Mouse (Mus musculus): ENCODE measurements at regions not wholly inside any gene's neighbourhood (a gene's known extent, or its start where the extent isn't known, plus 50 kb on each side); places are given as distances from the start of the nearest gene placed in this dataset.

- DNase-seq (ENCODE audit: low spot score in 2 of 2), result no peak
Measured at GRCm38 (mm10) chr12:68879425-68879824, 279.6 kb downstream of the Rps29 start.

DNA sequence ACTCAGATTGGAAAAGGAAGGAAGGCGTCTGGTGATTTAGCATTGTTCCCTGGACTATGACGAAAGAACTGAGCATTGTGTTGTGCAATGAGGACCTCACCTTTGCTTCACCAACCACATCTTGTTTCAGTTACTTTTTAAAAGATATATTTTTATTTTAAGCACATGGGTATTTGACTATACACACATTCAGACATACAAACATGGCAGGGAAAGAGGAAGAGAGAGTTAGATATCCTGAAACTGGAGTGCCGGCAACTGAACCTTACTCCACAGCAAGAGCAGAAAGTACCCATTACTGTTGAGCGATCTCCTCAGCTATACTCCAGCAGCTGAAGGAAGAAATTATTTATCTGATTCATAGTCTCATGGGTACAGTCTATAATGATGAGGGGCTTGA, 287.7 kb downstream of the Rps29 start:
- DNase-seq (ENCODE audit: low spot score in 2 of 2), result no peak

GRCm38 (mm10) chr12:68862991-68863356, 296.0 kb downstream of the Rps29 start:
- no peak for DNase-seq (ENCODE audit: low spot score in 2 of 2)

- DNase-seq (ENCODE audit: low spot score in 2 of 2), result peak in 1 of 2 experiments; percentile 0
Measured at GRCm38 (mm10) chr12:68862313-68862990, 296.5 kb downstream of the Rps29 start.

- DNase-seq (ENCODE audit: low spot score in 2 of 2), result no peak
Measured at GRCm38 (mm10) chr12:68860332-68860731, 298.7 kb downstream of the Rps29 start.

DNA sequence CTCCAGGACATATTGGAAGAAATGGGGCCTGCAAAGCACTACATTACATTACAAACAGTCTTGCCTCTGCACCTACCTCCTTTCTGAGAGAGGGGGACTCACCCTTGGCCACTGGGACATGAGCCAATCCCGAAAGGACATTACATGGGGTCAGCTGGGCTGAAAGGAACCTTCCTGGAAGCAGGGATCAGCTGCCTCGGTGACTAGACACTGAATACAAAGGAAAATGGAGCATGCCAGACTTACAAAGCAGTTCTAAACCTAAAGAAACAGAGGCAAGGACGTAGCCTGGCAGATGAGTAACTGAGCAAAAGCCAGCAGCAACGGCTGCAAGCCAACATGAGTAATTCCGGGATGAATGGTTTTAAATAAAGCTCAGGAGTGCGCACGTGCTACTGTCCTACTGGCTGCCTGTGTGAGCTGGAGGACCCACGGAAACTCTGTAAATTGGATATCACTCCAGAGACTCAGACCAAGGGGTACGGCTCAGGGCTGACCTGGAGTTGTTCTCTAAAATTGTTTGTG, 309.3 kb downstream of the Rps29 start:
- no peak for DNase-seq (ENCODE audit: low spot score in 2 of 2)

GRCm38 (mm10) chr12:68840815-68841214, 318.2 kb downstream of the Rps29 start:
- DNase-seq (ENCODE audit: low spot score in 2 of 2), result no peak

DNA sequence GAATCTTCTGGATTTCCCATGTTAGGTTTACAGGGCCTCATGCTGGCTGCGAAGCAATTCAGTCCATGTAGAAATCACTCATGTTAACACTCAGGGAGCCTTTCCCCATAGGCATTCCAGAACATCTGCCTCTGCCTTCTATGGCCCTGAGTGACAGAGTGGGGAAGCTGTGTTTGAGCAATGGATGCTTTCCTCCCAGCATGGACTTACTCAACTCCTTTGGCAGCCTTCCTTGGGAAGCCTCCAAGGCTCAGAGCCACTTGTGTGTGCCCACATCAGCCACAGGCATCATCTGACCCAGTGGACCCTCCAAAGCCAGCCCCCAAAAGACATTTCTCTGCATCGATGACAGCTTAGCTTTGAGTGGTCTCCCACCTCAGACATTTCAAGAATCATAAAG, 318.8 kb downstream of the Rps29 start:
- DNase-seq (ENCODE audit: low spot score in 2 of 2), result no peak

- no peak for DNase-seq (ENCODE audit: low spot score in 2 of 2)
Measured at GRCm38 (mm10) chr12:68836023-68836422, 323.0 kb downstream of the Rps29 start.

DNA sequence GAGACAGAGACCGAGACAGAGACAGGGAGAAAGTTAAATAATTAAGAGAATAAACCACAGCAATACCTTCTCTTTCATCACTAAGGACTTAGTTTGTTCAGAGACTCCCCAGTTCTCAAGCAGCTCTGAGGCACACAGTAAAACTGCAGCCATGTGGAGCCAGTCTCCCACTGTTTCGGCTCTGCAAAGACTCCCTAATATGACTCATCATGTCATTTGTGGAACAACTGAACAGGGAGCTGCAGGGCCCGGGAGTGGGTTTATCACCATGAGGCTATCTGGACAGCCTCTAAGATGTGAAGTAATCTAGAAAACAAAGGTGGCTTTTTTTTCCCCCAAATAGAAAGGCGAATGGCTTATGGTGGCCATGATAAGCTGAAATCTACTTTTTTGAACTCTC, 325.1 kb downstream of the Rps29 start:
- no peak for DNase-seq (ENCODE audit: low spot score in 2 of 2)

DNA sequence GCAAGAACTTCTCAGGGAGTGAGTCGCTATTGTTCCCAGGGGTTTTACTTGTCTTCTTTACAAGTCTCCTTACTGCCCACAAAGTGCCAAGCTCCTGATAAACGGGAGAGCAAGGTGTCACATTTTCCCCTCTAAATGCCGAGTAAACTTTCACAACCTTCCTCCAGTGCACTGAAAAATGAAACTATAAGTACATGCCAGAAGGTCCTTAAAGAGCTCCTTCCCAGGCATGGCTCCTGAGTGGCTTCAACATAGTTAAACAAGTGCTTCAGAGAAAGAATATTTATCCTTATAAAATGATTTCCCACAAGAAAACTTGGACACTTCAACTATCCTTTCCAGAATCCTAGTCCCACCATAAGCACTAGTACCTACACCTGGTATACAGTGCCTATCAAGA, 329.6 kb downstream of the Rps29 start:
- no peak for DNase-seq (ENCODE audit: low spot score in 2 of 2)

- DNase-seq (ENCODE audit: low spot score in 2 of 2), result no peak
Measured at GRCm38 (mm10) chr12:68827549-68828249, 331.3 kb downstream of the Rps29 start.

- DNase-seq (ENCODE audit: low spot score in 2 of 2), result no peak
Measured at GRCm38 (mm10) chr12:68794396-68794795, 364.6 kb downstream of the Rps29 start.

- DNase-seq (ENCODE audit: low spot score in 2 of 2), result no peak
Measured at GRCm38 (mm10) chr12:68783636-68784035, 375.4 kb downstream of the Rps29 start.

- no peak for DNase-seq (ENCODE audit: low spot score in 2 of 2)
Measured at GRCm38 (mm10) chr12:68775503-68775902, 383.5 kb downstream of the Rps29 start.

DNA sequence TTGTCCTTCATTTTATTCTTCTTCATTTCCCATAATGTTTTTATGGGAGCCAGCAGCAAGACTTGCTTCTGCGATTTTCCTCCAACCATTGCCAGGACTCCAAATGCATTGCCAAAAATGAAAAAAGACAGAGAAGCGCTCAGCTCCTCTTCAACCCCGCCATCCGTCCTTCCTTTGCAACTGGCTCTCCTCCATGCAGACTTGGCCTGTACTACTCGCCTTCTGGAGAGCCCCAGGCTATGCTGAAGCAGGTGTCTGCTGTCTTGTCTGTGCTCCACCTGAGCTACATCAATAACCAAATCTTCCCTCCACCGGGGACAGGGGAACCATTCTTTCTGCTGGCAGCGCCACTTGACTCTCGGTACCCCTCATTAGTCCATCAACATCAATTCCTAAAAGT, 384.2 kb downstream of the Rps29 start:
- no peak for DNase-seq (ENCODE audit: low spot score in 2 of 2)

- DNase-seq (ENCODE audit: low spot score in 2 of 2), result no peak
Measured at GRCm38 (mm10) chr12:68758263-68759020, 400.5 kb downstream of the Rps29 start.

DNA sequence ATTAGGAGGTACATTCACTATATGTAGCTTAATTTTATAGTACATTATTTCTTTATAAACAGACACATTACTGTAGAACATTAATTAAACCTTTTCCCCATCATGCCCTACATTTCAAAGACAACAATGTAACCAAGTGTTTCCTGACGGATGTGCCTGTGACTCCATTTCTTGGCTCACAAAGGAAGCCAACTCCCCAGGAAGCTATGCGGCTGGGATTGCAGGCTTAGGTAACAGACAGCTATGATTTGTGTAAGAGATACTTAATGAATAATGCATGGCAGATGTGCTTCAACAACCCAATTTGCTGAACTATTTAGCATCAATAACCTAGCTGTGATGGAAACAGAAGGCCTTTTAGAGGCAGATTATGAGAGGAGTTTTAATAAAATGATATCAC, 430.1 kb downstream of the Rps29 start:
- no peak for DNase-seq (ENCODE audit: low spot score in 2 of 2)

- DNase-seq (ENCODE audit: low spot score in 2 of 2), result no peak
Measured at GRCm38 (mm10) chr12:68718946-68719345, 440.0 kb downstream of the Rps29 start.

DNA sequence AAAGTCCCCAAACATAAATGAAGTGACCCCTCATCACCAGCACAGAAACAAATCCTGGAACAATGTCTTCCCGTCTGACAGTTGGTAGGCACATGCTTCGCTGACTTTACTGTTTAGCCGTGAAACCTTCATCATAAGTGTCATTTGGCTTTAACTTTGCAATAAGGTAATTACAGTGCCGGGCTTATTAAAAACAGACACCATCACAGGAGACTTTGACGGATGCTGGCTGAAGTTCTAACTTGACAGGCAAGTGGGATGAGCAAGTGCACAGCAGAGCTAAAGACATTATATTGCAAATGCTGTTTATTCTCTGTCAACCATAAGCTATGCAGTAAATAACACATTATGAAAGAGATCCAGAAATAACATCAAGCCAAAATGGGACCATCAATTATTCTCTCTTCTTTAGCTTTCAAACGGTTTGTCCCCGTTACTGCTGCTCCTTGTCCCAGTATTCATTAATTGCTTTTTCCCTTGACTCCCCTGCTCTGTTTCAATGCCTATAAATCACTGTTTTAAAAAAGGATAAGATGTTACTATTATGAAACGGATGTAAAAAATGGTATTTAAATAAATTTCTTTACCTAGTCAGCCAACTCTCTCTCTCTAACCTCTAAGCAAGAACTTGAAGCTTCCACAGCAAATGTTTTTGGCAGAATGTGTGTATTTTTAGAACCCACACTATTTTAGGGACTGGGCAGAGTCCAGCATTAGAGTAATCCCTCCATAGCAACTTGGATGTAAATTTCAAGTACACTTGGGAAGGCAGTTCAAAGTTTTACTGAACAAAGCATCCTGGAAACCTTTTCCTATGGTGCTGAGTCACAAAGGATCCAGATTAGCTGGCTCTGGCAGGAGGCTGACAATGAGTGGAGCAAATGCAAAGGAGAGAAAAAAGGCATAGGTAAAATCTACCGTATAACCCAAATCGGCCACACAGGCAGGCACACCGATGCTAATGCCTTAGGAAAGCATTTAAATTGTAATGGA, 464.4 kb downstream of the Rps29 start:
- DNase-seq (ENCODE audit: low spot score in 2 of 2), result no peak

DNA sequence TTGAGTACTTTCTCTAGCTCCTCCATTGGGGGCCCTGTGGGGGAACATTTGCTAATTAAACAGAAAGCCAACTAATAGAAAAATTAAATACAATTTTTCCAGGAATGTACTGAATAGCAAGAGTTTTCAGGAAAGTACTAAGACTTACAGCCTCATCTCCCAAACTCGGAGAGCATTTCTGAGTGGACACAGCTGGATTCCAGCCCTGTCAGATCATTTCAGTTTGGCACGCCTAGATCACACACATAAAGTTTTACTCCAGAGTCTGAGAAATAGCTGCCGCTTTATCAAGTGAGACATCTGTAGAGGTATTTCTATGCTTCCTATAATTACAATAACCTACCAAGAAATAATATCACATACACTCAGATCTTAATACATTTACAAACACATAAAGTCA, 470.7 kb downstream of the Rps29 start:
- no peak for DNase-seq (ENCODE audit: low spot score in 2 of 2)
